Mouse (Mus musculus) MN1 (cell line): Measurements from ENCODE around the gene Spata19.

ENCODE experiments used
- DNase-seq: peaks from one replicate; pipeline ENCODE4 v3.0.0-alpha.2; 2016; ENCODE audit warnings: low spot score

Gene Spata19

DNA sequence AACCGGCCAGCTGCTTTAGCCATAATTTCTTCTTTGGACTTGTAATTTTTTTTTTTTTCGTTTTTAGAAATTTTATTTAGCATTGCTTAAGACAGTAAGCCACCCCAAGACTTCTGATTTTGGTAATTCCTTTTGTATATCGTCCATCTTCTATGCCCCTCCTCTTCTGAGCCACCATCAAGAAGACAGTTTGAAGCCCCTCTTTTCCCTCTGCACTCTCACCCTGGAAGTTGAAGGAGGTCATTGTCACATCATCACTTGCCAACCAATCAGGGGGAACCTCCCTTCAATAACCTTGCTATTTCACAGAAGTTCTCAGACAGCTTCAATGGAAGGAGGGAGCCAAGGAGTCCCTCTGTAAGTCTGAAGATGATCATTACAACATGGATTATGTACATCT is at the start of gene Spata19:
Gene Spata19 (plus strand): TSS at position 301 of the 400 bp plus-strand sequence.
- no peak for DNase-seq

DNA sequence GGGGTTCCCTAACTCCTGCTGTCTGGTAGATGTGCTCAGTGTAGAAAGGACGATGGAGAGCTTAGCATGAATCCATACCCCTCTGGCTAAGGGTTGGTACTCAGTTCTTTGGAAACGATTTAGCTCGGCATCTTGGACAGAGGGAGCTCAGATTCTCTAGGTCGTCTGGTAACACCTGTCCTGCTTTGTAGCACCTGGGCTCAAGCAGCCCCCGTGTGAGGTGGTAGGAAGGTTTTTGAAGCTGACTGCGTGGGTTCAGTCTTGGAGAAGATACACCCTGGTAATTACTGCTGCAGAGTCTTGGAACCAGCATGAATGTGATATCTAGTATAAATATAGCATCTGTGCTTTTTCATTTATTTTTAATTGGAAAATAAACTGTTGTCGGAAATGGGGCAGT is 43.5 kb upstream of the Spata19 start:
- DNase-seq, result no peak

DNA sequence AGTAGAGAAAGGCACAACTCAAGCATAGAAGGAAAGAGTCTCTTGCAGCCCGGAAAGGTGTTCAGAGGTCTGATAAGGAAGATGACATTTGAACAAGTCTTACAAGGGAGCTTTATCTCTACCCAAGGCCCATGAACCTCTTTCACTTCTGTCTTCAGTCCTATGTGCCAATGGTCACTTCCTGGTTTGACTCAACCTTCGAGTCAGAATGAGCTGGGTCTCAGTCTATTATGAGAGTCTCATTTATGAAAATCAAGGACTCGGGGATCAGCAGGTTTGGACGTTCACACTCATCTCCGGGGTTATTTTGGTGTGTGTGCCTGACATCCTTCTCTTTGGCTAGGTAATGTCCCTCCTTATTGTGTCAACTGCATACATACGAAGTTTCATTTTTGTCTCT is 38.7 kb upstream of the Spata19 start:
- no peak for DNase-seq

DNA sequence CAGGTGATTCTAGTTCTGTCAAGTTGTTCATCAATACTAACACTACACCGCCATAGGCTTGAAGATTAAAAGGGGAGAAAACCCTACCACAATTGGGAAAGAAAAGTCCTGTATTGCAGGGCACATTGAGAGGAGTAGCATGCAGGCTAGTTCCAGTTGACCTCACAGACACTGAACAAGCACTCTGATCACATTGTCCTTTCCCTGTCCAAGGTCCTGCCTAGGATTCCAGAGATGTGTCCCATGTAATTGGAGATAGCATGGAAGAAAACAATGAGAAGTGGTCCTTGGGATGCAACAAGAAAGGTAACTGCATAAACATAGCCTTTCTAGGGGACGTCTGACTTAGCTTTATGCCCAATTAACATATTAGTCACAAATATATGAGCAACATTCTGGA is 29.4 kb upstream of the Spata19 start:
- no peak for DNase-seq

DNA sequence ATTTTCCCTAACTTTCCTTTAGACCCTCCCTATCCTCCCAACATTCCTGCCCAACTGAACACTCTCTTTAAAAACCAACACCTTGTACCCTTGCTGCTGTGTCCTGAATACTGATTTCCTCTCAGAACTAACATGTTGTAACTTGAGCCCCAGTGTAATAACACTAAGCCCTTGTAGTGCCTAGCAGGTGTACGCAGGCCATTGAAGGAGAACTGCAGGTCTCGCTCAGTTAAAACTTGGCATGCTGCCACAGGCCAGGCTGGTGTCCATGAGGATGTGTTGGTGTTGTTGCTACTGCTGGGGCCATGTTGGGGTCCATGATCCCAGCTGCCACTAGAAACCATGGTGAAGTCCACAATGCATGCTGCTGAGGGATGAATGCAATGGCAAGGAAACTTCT is 27.5 kb upstream of the Spata19 start:
- DNase-seq, result no peak

DNA sequence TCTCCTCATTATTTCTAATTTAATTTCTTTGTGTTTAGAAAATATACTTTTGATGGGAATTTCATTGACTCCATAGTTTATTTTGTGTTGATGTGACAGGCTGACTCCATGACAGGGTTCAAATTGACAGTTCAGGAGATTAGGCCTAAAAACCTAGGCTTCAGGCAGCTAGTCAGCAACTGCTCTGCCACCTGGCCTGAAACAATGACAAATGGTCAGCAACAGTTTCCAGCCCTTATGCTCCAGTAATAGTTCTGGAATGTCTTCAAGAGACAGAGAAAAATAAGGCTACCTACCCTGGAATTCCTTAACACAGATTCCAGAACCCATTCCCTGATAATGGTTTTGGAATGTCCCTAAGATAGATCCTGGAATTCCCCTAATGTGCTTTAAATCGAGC is 20.9 kb upstream of the Spata19 start:
- no peak for DNase-seq

DNA sequence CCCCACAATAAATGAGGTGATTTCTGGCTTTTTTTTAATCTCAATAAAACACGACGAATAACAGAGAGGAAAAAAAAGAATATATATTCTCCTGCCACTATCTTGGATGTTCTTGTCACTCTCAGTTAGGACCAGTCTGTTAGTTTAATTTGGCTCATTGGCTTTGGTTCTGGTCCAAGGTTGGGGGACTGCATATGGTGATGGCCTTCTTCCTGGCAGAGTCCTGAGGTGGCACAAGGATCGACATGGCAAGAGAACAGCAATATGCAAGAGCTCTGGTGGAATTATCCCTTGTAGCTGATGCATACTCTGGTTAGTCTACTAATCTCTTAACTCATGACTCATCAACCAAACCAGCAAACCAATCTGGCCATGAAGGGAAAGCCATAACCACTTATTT is 9.6 kb upstream of the Spata19 start:
- no peak for DNase-seq

DNA sequence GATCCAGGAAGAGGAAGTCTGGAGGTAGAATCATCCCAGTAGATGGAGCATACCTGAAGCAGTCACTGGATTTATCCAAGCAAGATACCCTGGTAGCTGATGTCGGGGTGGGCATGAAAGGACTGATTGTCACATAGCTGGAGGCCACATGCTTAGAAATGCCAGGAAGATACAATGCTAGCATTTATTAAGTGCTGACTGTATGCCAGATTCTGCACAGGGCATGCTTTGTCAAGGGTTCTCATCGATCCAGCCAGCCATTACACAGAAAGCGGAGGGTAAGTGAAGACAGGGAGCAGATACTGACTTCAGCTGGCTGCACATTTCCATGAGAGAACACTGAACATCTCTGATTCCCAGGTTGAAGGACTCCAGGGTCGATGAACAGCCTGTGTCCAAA is 4.6 kb downstream of the Spata19 start:
- DNase-seq, result no peak

DNA sequence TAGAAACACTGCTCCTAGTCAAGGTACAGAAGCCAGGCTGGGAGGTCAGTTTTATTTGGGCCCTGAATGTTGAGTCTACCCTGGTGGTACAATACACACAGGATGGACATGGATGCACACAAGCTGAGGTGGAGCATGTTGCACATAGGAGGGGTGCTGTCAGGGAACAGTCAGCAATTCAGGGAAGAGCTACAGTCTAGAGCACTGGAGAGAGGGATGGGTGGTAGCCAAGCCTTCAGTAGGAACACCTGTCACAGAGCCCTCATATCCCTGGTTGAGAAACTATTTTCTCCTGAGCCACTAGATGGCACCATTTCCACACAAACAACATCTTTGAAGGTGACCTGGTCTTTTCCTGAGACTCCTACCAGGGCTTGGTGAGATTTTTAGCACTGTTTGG is 13.1 kb downstream of the Spata19 start:
- peak; percentile 49 for DNase-seq

DNA sequence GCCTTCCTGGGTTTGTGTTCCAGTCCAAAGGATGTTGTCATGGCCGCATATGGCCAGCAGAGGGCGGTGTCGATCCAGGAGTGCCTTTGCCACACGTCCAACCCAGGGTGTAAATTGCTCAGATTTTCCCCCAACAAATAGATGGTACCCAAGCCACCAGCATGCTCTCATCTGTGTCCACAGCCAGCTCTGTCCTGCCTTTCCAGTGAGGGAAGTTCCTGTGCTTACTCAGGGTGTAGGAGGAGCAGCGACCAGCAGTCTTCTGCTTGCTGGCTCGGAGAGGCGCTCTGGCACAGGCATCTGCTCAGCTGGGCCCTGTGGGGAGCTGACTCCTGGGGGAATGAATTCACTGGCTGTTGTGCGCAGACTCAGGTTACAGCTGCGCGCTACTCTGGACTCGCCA is 17.5 kb downstream of the Spata19 start:
- peak; percentile 5 for DNase-seq

DNA sequence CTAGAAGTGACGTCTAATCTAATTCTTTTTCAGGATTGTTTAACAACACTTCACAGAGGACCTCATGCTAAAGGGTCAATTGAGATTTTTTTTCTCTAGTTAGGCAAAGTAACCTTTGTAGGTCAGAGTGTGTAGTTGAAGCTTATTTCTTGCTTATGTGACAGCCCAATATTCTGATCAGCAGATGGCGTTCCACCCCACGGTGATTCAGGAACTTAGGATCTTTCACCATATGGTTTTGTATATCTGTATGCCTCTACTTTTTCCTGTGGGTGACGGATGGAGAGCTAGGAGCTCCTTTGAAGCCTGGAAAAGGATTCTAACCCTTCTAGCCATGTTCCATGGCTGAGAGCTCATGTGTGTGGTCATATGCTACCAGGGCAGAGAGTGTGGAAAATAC is 27.9 kb downstream of the Spata19 start:
- no peak for DNase-seq

DNA sequence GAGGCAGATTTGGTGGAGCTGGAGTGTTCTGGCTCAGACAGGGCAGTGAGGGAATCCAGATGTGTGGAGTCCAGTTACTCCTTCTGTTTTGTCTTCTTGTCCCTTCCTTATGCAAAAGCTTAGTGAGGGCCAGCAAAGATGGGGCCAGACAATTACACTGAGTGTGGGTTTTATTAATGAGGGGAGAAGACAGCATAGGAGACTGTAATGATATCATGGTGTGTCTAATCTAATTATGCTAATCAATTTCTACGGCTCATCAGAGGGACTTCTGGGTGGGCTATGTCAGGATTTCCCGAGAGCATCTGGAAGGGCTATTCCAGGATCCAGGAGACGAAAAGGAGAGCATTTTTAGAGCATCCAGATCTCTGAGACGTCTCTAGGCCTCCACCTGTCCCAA is 32.0 kb downstream of the Spata19 start:
- no peak for DNase-seq

DNA sequence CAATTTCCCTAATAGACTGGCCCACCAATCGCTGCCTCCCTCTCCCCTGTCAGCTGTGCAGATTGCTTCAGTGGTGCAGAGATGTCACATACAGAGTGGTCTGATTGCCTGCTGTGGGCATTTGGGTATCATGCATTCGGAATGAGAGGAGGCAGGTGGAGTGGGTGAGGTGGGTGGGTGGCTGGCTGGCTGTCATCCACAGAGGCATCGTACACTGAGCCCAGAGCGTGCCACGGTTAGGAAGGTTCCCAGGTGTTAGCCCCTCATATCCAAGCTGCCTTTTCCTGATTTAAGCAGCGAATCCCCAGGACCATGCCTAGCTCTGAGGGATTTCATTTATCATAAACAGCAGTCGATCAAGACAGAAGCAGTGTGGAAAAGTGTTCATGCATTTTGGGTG is 36.7 kb downstream of the Spata19 start:
- DNase-seq, result no peak

DNA sequence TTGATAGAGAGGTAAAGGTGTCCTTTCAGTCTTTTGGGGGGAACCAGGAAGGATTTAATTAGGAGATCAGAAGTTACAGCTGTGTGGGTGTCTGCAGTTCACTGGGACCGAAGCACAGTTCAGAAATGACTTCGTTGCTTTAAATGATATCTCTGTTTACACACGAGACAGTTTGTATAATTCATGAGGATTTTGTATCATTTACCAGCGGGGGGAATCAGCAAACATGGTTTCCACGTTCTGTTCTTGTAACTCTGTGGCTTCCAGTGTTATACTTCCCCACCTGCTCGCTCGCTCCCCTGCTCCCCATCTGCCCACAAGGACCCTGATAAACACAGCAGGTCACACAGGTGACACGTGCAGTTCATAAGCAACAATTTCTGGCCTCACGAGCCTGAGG is 39.3 kb downstream of the Spata19 start:
- no peak for DNase-seq

DNA sequence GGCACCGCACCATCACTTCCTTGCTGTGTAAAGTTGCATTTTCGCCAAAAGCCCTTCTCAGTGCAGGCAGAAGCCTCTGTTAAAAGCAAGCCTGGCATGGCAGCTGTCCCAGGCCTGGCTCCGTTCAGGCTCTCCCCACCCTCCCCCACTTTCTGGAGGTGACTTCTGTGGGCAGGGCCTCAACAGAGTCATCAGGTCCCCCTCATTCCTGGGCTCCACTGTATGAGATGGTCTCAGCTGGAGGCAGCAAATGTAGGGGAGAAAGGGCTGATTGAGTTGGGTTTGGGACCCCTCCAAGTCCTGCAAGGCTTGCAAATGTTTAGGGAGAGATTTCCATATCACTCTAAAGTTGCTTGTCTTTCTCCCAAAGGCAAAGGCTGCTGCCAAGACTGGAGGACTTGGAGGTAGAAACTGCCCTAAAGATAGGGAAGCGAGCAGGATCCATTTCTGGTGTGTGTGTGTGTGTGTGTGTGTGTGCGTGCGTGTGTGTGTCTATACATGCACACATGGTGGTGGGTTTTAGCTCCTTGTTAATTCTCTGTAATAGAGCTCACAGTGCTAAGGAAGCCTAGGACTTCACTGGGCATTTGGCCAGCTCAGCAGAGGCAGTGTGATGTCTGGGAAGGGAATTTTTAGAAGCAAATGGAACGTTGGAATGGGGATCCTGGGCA is 40.9 kb downstream of the Spata19 start:
- no peak for DNase-seq

DNA sequence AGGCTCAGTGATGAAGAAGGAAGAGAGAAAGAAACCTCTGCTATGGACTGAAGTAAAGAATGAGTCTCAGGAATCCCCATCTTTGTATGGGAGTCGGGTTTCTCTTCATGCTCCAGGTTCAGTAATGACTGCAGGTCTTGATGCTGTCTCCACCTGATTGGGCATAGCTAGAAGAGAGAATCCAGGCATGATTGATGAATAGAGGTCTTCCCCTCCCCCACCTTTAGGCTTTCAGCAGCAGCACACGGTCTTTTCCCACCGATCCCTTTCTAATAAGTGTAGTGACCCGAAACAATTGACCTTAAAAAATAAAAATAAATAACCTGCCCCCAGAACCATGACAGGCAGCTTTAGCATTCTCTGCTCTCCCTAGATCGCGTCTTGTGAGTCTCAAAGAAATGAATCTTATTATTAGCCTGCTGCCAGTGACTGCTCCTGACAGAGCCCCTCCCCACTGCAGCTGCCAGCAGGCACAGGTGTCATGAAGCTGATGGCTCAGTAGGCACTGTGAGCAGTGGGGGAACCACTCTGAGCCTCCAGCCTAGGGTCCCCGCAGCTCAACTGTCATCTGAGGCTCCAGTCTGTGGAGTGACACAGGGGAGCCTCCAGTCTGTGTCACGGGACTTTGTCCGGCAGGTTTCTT is 53.3 kb downstream of the Spata19 start:
- DNase-seq, result no peak
